Mouse (Mus musculus) CH12.LX (cell line): ENCODE results near the gene Dtd1. TPM values are rescaled to one million over a fixed set of nuclear protein-coding genes. Genes with fewer than 3 reads are reported as not detected.

Source experiments
- DNase-seq: peaks from one replicate; pipeline ENCODE4 v3.0.0-alpha.2; 2013; ENCODE audit errors: extremely low read depth
- H3K27ac ChIP-seq: 2 replicates; pipeline ENCODE4 v1.5.1; 2012; ENCODE audit warnings: low read depth, mild to moderate bottlenecking, control low read depth, moderate library complexity; ENCODE audit not compliant: insufficient read depth
- H3K27me3 ChIP-seq: replicated peaks from 2 replicates; pipeline ENCODE3; 2012; ENCODE audit warnings: inconsistent platforms
- H3K36me3 ChIP-seq, 2 experiments: replicated peaks in 1 of 2; 2 replicates each; pipeline versions ENCODE3 to v1.6.1; 2012; ENCODE audit warnings: inconsistent platforms in 1 of 2, low read length in 1 of 2, mild to moderate bottlenecking in 1 of 2, mixed read lengths in 1 of 2, moderate library complexity in 1 of 2; ENCODE audit not compliant: control insufficient read depth in 1 of 2, insufficient read depth in 1 of 2
- H3K4me1 ChIP-seq, 2 experiments: 2 replicates each; pipeline ENCODE4 v1.6.1; 2012; ENCODE audit warnings: inconsistent platforms in 1 of 2, moderate library complexity in 1 of 2; ENCODE audit not compliant: insufficient read depth in 2 of 2, control insufficient read depth in 1 of 2
- H3K4me2 ChIP-seq: 2 replicates; pipeline ENCODE4 v1.6.1; 2012; ENCODE audit warnings: low read depth, mild to moderate bottlenecking, control low read depth; ENCODE audit not compliant: poor library complexity, insufficient read depth, severe bottlenecking
- H3K4me3 ChIP-seq, 3 experiments: fragments of 150-350 bp in 1 of 3; sonication (generic) in 1 of 3; replicated peaks in 1 of 3; 2 replicates each; pipeline versions ENCODE3 to v1.5.1; 2011 to 2012; ENCODE audit warnings: low read depth in 2 of 3, low read length in 2 of 3, mild to moderate bottlenecking in 2 of 3, moderate library complexity in 2 of 3, control low read depth in 1 of 3, improper control_type of control experiment in 1 of 3, inconsistent platforms in 1 of 3, mixed read lengths in 1 of 3; ENCODE audit not compliant: poor library complexity in 1 of 3
- H3K79me2 ChIP-seq: replicated peaks from 2 replicates; pipeline ENCODE4 v1.6.1; 2012; ENCODE audit warnings: mild to moderate bottlenecking, moderate library complexity; ENCODE audit not compliant: control insufficient read depth, poor library complexity, insufficient read depth, severe bottlenecking; ENCODE audit errors: extremely low read depth
- H3K9ac ChIP-seq: 2 replicates; pipeline ENCODE4 v1.6.1; 2012; ENCODE audit warnings: low read depth, mild to moderate bottlenecking, control low read depth, moderate library complexity; ENCODE audit not compliant: insufficient read depth
- H3K9me3 ChIP-seq: replicated peaks from 2 replicates; pipeline ENCODE3; 2012; ENCODE audit warnings: low read length, inconsistent platforms, mixed read lengths
- BHLHE40 ChIP-seq: IDR thresholded peaks from 2 replicates; pipeline ENCODE4 v1.6.1; 2011; ENCODE audit warnings: mild to moderate bottlenecking, low read depth, low read length, improper control_type of control experiment
- CHD1 ChIP-seq: IDR thresholded peaks from 2 replicates; pipeline ENCODE4 v1.6.1; 2012; ENCODE audit warnings: low read depth, low read length, improper control_type of control experiment, inconsistent platforms
- CHD2 ChIP-seq: IDR thresholded peaks from 2 replicates; pipeline ENCODE4 v1.6.1; 2011; ENCODE audit warnings: low read length, improper control_type of control experiment
- CTCF ChIP-seq, 2 experiments: IDR thresholded peaks in 1 of 2; conservative IDR thresholded peaks in 1 of 2; 2 replicates each; pipeline ENCODE4 v1.5.1; 2011 to 2012; ENCODE audit warnings: low read depth in 2 of 2, low read length in 2 of 2, improper control_type of control experiment in 1 of 2, inconsistent platforms in 1 of 2, mild to moderate bottlenecking in 1 of 2, moderate library complexity in 1 of 2
- E2F4 ChIP-seq: IDR thresholded peaks from 2 replicates; pipeline ENCODE4 v1.6.1; 2011; ENCODE audit warnings: low read depth, low read length, improper control_type of control experiment; ENCODE audit not compliant: insufficient replicate concordance
- MAFK ChIP-seq: IDR thresholded peaks from 2 replicates; pipeline ENCODE4 v1.6.1; 2011; ENCODE audit warnings: low read length, improper control_type of control experiment; ENCODE audit not compliant: insufficient replicate concordance
- MAX ChIP-seq: IDR thresholded peaks from 2 replicates; pipeline ENCODE4 v1.6.1; 2011; ENCODE audit warnings: low read length, improper control_type of control experiment
- MXI1 ChIP-seq: IDR thresholded peaks from 2 replicates; pipeline ENCODE4 v1.6.1; 2011; ENCODE audit warnings: mild to moderate bottlenecking, low read depth, low read length, improper control_type of control experiment
- MYC ChIP-seq: IDR thresholded peaks from 2 replicates; pipeline ENCODE4 v1.6.1; 2011; ENCODE audit warnings: low read depth, mild to moderate bottlenecking, improper control_type of control experiment, low read length
- RAD21 ChIP-seq: IDR thresholded peaks from 2 replicates; pipeline ENCODE4 v1.6.1; 2011; ENCODE audit warnings: low read depth, mild to moderate bottlenecking, low read length, improper control_type of control experiment, moderate library complexity
- SMC3 ChIP-seq: IDR thresholded peaks from 2 replicates; pipeline ENCODE4 v1.6.1; 2011; ENCODE audit warnings: low read depth, low read length, improper control_type of control experiment
- TBP ChIP-seq: conservative IDR thresholded peaks from 2 replicates; pipeline ENCODE4 v1.6.1; 2011; ENCODE audit warnings: low read depth, low read length, improper control_type of control experiment
- USF1 ChIP-seq: IDR thresholded peaks from 2 replicates; pipeline ENCODE4 v1.6.1; 2014; ENCODE audit warnings: low read depth, mild to moderate bottlenecking, inconsistent platforms, low read length, improper control_type of control experiment
- ZKSCAN1 ChIP-seq: IDR thresholded peaks from 2 replicates; pipeline ENCODE4 v1.6.1; 2012; ENCODE audit warnings: low read depth, inconsistent platforms, low read length, improper control_type of control experiment, borderline replicate concordance
- ZMIZ1 ChIP-seq: IDR thresholded peaks from 2 replicates; pipeline ENCODE4 v1.6.1; 2012; ENCODE audit warnings: low read depth, mild to moderate bottlenecking, inconsistent platforms, low read length, improper control_type of control experiment
- dilution Hi-C: fragments of 300-500 bp; cut with MboI; formaldehyde crosslinking; loops from 2 replicates; pipeline ENCODE4 v1.14.3; 2020; ENCODE audit warnings: low sequenced_read_pairs; ENCODE audit not compliant: extremely low pct_unique_long_range_greater_than_20kb, extremely low pct_ligation_motif_present
- in situ Hi-C: fragments of 300-500 bp; cut with MboI; formaldehyde crosslinking; loops from 3 replicates; pipeline ENCODE4 v1.14.3; 2019; ENCODE audit warnings: low sequenced_read_pairs, low pct_ligation_motif_present, low pct_unique_long_range_greater_than_20kb, mixed read lengths
- polyA plus RNA-seq: library from polyadenylated mRNA; unstranded; fragments of >175 nt; gene quantifications from 2 replicates; pipeline ENCODE4 v1.2.1, GENCODE M21; 2012; ENCODE audit warnings: low read depth; ENCODE audit not compliant: insufficient read length
- total RNA-seq, 2 experiments: library from RNA; depleted of rRNA; stranded (reverse); fragments of 300-350 nt in 1 of 2; fragments of >200 nt in 1 of 2; gene quantifications; 2 replicates each; pipeline ENCODE4 v1.2.3; 2012 to 2014

Gene Dtd1
- total and polyA plus RNA-seq, 3 experiments = 42.7 to 47.8 (median 43.3) TPM

DNA sequence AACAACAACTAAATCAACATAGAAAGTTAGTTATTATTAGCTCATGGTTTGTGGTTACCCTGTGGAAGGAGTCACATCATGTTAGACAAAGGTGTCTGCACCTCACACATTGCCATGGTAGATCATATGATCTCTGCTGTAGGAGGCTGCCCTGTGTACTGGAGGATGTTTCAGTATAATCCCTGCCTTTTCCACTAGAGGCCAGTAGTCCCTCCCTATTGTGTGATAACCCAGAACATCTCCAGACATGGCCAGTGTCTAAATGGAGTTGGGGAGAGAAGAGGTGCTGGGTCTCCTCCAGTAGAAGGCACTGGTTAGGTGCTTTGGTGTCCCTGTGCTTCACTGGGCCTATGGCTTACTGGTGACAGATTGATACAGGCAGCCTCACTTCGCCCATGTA lies 125.0 kb downstream of the Dtd1 start:
- no peaks in the 10 kb centered on the region for H3K79me2 ChIP-seq
- H3K27ac ChIP-seq = no peak overlapping the region
- TF ChIP-seq CTCF (conservative IDR thresholded peaks at IDR 0.05 in 1 of 2, IDR thresholded peaks at IDR 0.05 in 1 of 2; ENCODE audit: low read depth in 2 of 2, low read length in 2 of 2) (peak in 1 of 2 experiments; percentile 70; a peak in 3 of 4 replicates), RAD21 (peak; percentile 68), MXI1 (no peak), SMC3 (peak; percentile 59), TBP (no peak), E2F4 (no peak)
- H3K36me3 ChIP-seq = peaks cover 0 to 1% of the 10 kb centered on the region in 2 experiments
- peak; percentile 40 for DNase-seq
- dilution Hi-C loops = no loop called here
- no peak overlapping the region for H3K4me3 ChIP-seq
- H3K4me1 ChIP-seq = peaks cover 0 to 7% of the 10 kb centered on the region in 2 experiments; a peak in 2 of 4 replicates
- H3K4me2 ChIP-seq = no peak overlapping the region
- in situ Hi-C loops = no loop called here
- H3K9me3 ChIP-seq = no peaks in the 10 kb centered on the region
- no peak overlapping the region for H3K9ac ChIP-seq
- no peaks in the 10 kb centered on the region for H3K27me3 ChIP-seq

- Histone ChIP-seq H3K9ac (no peak overlapping the region), H3K4me3 (no peak overlapping the region), H3K9me3 (no peaks in the 10 kb centered on the region), H3K36me3 (peaks cover 0 to 1% of the 10 kb centered on the region in 2 experiments), H3K79me2 (no peaks in the 10 kb centered on the region), H3K27me3 (no peaks in the 10 kb centered on the region), H3K4me2 (no peak overlapping the region), H3K27ac (no peak overlapping the region), H3K4me1 (peaks cover 0 to 7% of the 10 kb centered on the region in 2 experiments; a peak in 2 of 4 replicates)
- dilution Hi-C loops (no loop called here), in situ Hi-C loops (no loop called here)
- TF ChIP-seq BHLHE40 (no peak), CHD2 (no peak), MAFK (no peak), CHD1 (no peak), USF1 (no peak), MYC (no peak), E2F4 (no peak), MAX (no peak), CTCF (conservative IDR thresholded peaks at IDR 0.05 in 1 of 2, IDR thresholded peaks at IDR 0.05 in 1 of 2; ENCODE audit: low read depth in 2 of 2, low read length in 2 of 2) (no peak)
- no peak for DNase-seq
These were observed 127.4 kb downstream of the Dtd1 start for GRCm38 (mm10) chr2:144727136-144727535.

GRCm38 (mm10) chr2:144729776-144730175 lies 130.1 kb downstream of the Dtd1 start:
- H3K4me2 ChIP-seq = no peak overlapping the region
- no peak for DNase-seq
- H3K9ac ChIP-seq = no peak overlapping the region
- H3K27ac ChIP-seq = no peak overlapping the region
- H3K27me3 ChIP-seq = no peaks in the 10 kb centered on the region
- no peaks in the 10 kb centered on the region for H3K9me3 ChIP-seq
- no peak overlapping the region for H3K4me3 ChIP-seq
- H3K36me3 ChIP-seq = peaks cover 0 to 3% of the 10 kb centered on the region in 2 experiments
- TF ChIP-seq MAFK (no peak), USF1 (no peak), ZKSCAN1 (no peak), ZMIZ1 (no peak)
- TF ChIP-seq, all 38 proteins: peak for 0
- dilution Hi-C loops = no loop called here
- no peaks in the 10 kb centered on the region for H3K79me2 ChIP-seq
- in situ Hi-C loops = no loop called here
- peaks cover 0 to 7% of the 10 kb centered on the region in 2 experiments; a peak in 2 of 4 replicates for H3K4me1 ChIP-seq
